Mouse (Mus musculus): Measurements from ENCODE around the gene Jph2.

- TF ChIP-seq CTCF (IDR thresholded peaks at IDR 0.05; ENCODE audit: extremely low read depth, insufficient read length, insufficient replicate concordance, low read depth, low read length): no peak
- TF ChIP-seq POLR2A (IDR thresholded peaks at IDR 0.05; ENCODE audit: low read depth, low read length): no peak
These were observed 4.6 kb downstream of the Jph2 start for GRCm38 (mm10) chr2:163393241-163393640.
